Mouse (Mus musculus) kidney, embryonic 16.5 days (tissue): ENCODE results near the gene Mybl2. TPM values are rescaled to one million over a fixed set of nuclear protein-coding genes. Genes with fewer than 3 reads are reported as not detected.

ENCODE experiments used
- ATAC-seq: fragments of 200-750 bp; cut with Nextera tagmentation; 2 replicates; pipeline ENCODE4 v1.8.0; 2017; ENCODE audit warnings: moderate TSS enrichment; ENCODE audit not compliant: low FRiP score, low TSS enrichment
- H3K27ac ChIP-seq: fragments of 300-500 bp; sonication (generic); 2 replicates; pipeline ENCODE4 v1.5.1; 2014; ENCODE audit warnings: low read length
- H3K27me3 ChIP-seq: fragments of 300-500 bp; sonication (generic); 2 replicates; pipeline ENCODE4 v1.6.1; 2014; ENCODE audit warnings: low read length, control low read depth, mixed read lengths; ENCODE audit not compliant: insufficient read depth
- H3K36me3 ChIP-seq: fragments of 300-500 bp; sonication (generic); 2 replicates; pipeline ENCODE4 v1.6.1; 2014; ENCODE audit warnings: low read length, control low read depth, mixed read lengths; ENCODE audit not compliant: insufficient read depth
- H3K4me1 ChIP-seq: fragments of 300-500 bp; sonication (generic); 2 replicates; pipeline ENCODE4 v1.6.1; 2014; ENCODE audit warnings: low read length, control low read depth, mixed read lengths; ENCODE audit not compliant: insufficient read depth
- H3K4me2 ChIP-seq: fragments of 300-500 bp; sonication (generic); replicated peaks from 2 replicates; pipeline ENCODE4 v1.6.1; 2014; ENCODE audit warnings: low read depth, low read length
- H3K4me3 ChIP-seq: fragments of 300-500 bp; sonication (generic); 2 replicates; pipeline ENCODE4 v1.5.1; 2014; ENCODE audit warnings: mild to moderate bottlenecking, low read length
- H3K9ac ChIP-seq: fragments of 300-500 bp; sonication (generic); replicated peaks from 2 replicates; pipeline ENCODE4 v1.6.1; 2014; ENCODE audit warnings: low read length
- H3K9me3 ChIP-seq: fragments of 300-500 bp; sonication (generic); 2 replicates; pipeline ENCODE4 v1.6.1; 2016; ENCODE audit warnings: low read length, control low read depth
- WGBS: fragments of 180-500 bp; shearing (Covaris S2); extraction: QIAGEN DNeasy Blood & Tissue Kit; methylation state at CpG from one replicate; pipeline ENCODE4 v1.1.7; 2014; 5-methylcytosine and 5-hydroxymethylcytosine counted together
- polyA plus RNA-seq: library from polyadenylated mRNA; unstranded; fragments of >200 nt; fragmentation: Nextera tagmentation; extraction: Ambion mirVana; gene quantifications from 2 replicates; pipeline ENCODE4 v1.2.1, GENCODE M21; 2015

Mybl2 gene
- polyA plus RNA-seq, 1 experiment from 2014 or later, result 23.7 TPM

DNA sequence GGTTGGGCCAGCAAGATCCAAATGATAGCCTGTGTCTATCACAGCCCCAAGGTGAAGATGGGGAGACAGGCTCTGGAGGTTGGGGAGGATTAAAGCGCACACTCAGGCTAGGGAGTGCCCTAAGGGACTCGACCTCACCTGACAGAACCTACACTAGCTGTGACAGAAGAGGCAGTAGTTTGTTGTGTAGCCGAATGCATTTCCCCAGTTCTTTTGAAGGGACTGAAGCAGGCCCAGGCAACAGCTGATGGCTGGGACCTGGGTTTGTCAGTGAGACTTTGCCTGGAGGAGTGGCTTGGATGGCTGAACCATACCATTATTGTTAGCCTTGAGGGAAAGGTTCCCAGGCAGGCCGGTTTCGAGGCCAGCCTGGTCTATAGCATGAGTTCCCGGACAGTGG, 30.6 kb downstream of the Mybl2 start:
- no peaks in the 10 kb centered on the region for H3K4me1 ChIP-seq
- no peak overlapping the region for H3K9ac ChIP-seq
- ATAC-seq, result no peak
- no peaks in the 10 kb centered on the region for H3K9me3 ChIP-seq
- peaks cover 3% of the 10 kb centered on the region; the same call in 1 of the 2 replicates for H3K36me3 ChIP-seq
- no peak overlapping the region for H3K4me3 ChIP-seq
- WGBS, result 89% methylated on average over 6 of the region's 6 CpGs
- no peaks in the 10 kb centered on the region for H3K27me3 ChIP-seq
- no peak overlapping the region for H3K4me2 ChIP-seq
- no peak overlapping the region for H3K27ac ChIP-seq

DNA sequence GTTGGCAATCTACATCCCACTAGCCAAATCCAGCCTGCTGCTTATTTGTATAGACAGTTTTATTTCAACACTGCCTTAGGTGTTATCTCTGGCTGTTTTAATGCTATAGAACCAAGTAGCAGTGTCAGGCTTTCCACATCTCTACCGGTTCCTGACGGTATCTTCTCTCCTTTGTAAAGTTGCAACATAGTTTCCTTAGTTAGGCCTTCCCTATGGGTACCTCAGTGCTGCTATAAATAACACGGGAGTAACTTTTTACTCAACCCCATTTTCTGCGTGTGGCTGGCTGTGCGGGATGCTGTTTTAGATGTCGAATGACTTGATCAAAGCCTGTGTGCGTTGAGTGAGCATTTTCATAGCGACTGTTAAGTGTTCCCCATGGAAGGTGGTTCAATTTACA, 32.1 kb downstream of the Mybl2 start:
- no peaks in the 10 kb centered on the region for H3K36me3 ChIP-seq
- no peak overlapping the region for H3K4me2 ChIP-seq
- H3K4me1 ChIP-seq, result no peaks in the 10 kb centered on the region
- H3K9ac ChIP-seq, result no peak overlapping the region
- no peak overlapping the region for H3K4me3 ChIP-seq
- H3K27ac ChIP-seq, result no peak overlapping the region
- WGBS, result 74% methylated on average over 8 of the region's 8 CpGs
- H3K27me3 ChIP-seq, result no peaks in the 10 kb centered on the region
- no peak for ATAC-seq
- no peaks in the 10 kb centered on the region for H3K9me3 ChIP-seq

DNA sequence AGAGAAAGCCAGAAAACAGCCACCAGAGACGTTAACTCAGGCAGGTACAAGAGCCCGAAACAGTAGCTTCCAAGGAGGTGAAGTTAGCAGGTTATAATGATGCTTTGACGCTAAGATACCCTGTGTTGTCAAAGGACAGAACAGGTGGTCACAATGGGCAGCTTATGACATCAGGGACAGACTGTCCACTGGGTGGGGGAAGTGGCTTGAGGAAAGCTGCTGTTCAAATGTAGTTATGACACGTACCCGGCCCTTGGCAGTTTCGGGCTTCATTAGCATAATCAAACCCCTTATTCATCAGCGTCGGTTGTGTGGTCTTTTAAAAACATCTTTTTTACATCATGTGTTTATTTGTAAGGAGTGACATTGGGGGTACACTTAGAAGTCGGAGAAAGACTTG, 33.2 kb downstream of the Mybl2 start, which contains the start of gene Gtsf1l:
Gtsf1l (minus strand) TSS at position 128 of the 400 bp plus-strand sequence.
- WGBS, result 86% methylated on average over 9 of the region's 9 CpGs
- H3K27me3 ChIP-seq, result no peaks in the 10 kb centered on the region

DNA sequence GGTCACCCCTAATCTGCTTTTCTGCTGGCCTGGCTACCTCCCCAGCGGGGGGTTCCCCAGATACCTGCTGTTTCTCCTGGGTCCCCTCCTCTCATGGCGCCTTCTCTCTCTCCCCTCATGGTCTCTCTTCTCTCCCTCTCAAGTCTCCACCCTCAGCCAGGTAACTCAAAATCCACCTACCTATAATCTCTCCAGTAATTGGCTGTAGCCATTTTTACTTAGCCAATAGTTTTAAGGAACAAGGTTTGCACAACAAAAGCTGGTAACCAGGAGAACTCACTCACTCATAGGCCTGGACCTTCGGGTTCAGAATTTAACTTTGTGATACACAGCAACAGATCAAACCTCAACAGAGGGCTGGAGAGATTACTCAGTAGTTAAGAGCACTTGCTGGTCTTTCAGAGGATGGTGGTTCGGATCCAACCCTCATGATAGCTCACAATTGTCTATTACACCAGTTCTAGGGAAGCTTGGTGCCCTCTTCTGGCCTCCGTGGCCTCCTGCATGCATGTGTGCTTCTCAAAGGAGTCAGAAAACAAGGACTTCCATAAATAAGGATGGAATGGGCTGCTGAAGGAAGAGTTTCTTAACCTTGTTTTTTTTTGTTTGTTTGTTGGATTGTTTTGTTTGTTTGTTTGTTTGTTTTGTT, 35.1 kb downstream of the Mybl2 start:
- H3K4me1 ChIP-seq, result no peaks in the 10 kb centered on the region
- H3K36me3 ChIP-seq, result no peaks in the 10 kb centered on the region
- no peak for ATAC-seq
- H3K4me3 ChIP-seq, result no peak overlapping the region
- no peaks in the 10 kb centered on the region for H3K9me3 ChIP-seq
- 78% methylated on average over 5 of the region's 5 CpGs for WGBS
- no peak overlapping the region for H3K27ac ChIP-seq
- no peak overlapping the region for H3K4me2 ChIP-seq
- H3K9ac ChIP-seq, result no peak overlapping the region
- H3K27me3 ChIP-seq, result no peaks in the 10 kb centered on the region

More for the DNA sequence above, 33.2 kb downstream of the Mybl2 start, which contains the start of gene Gtsf1l:
- H3K9me3 ChIP-seq, result no peaks in the 10 kb centered on the region
- no peaks in the 10 kb centered on the region for H3K4me1 ChIP-seq
- H3K4me3 ChIP-seq, result no peak within 1 kb of the TSS
- H3K36me3 ChIP-seq, result no peaks in the 10 kb centered on the region
- H3K27ac ChIP-seq, result no peak within 1 kb of the TSS
- H3K9ac ChIP-seq, result no peak within 1 kb of the TSS
- ATAC-seq, result no peak
- H3K4me2 ChIP-seq, result no peak within 1 kb of the TSS

DNA sequence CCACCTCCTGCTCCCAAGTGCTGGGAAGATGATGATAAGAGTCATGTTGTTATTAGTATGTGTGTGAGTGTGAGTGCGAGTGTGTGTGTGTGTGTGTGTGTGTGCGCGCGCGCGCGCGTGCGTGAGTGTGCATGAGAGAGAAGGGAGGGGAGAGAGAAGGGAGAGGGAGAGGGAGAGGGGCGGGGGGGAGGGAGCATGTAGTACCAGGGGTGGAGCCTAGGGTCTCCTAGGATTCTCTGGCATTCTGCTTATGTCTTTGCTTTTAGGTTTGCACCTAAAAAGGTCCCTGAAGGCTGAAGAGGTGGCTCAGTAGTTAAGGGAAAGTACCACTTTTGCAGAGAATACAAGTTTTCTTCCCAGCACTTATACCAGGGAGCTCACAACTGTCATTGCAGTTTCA, 40.4 kb downstream of the Mybl2 start:
- no peak overlapping the region for H3K4me2 ChIP-seq
- no peaks in the 10 kb centered on the region for H3K4me1 ChIP-seq
- H3K9ac ChIP-seq, result no peak overlapping the region
- H3K4me3 ChIP-seq, result no peak overlapping the region
- H3K36me3 ChIP-seq, result no peaks in the 10 kb centered on the region
- no peak overlapping the region for H3K27ac ChIP-seq
- no peaks in the 10 kb centered on the region for H3K9me3 ChIP-seq
- WGBS, result 92% methylated on average over 10 of the region's 10 CpGs
- H3K27me3 ChIP-seq, result 0 out of 2 replicates have a peak, but pooled peaks cover 7% of the 10 kb centered on the region
- no peak for ATAC-seq

DNA sequence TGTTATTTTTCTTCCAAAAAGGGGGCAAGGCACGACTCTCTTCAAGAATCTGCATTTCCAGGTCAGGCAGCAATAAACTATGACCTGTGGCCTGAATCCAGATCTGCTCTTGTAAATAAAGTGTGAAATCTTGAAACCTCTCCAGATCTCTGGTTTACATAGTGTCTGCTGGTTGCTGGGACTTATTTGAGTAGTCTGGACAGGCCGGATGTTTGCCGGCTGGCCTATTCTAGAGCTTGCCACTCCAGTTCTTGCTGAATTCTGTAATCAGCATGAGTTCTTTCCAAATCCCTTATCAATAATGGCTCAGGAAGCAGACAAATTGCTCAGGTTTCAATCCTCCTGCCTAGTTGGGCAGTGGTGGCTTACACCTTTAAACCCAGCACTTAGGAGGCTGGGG, 41.3 kb downstream of the Mybl2 start:
- no peak for ATAC-seq
- no peaks in the 10 kb centered on the region for H3K9me3 ChIP-seq
- H3K4me2 ChIP-seq, result no peak overlapping the region
- no peak overlapping the region for H3K27ac ChIP-seq
- H3K4me3 ChIP-seq, result no peak overlapping the region
- no peaks in the 10 kb centered on the region for H3K4me1 ChIP-seq
- 54% methylated on average over 3 of the region's 3 CpGs for WGBS
- H3K27me3 ChIP-seq, result 0 out of 2 replicates have a peak, but pooled peaks cover 7% of the 10 kb centered on the region
- no peak overlapping the region for H3K9ac ChIP-seq
- no peaks in the 10 kb centered on the region for H3K36me3 ChIP-seq

DNA sequence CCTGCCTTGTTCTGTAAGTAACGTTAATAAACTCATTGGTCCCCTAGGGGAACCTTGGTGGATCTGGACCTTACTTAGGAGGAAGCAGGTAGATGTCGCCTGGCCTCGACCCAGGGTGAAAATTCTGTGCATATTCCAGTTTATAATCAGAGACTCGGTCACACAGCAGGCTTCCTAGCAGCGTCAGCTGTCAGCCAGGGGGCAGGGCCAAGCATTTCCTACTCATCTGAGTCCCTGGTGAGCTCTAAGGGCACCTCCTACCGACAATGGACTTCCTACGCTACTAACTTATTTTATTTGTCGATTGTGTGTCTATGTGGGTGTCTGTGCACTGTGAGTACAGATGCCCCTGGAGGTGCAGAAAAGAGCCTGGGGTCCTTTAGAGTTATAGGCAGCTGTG, 45.4 kb downstream of the Mybl2 start:
- no peak overlapping the region for H3K4me3 ChIP-seq
- no peak overlapping the region for H3K27ac ChIP-seq
- H3K9ac ChIP-seq, result no peak overlapping the region
- WGBS, result 49% methylated on average over 8 of the region's 8 CpGs
- peaks cover 2% of the 10 kb centered on the region; the same call in 1 of the 2 replicates for H3K4me1 ChIP-seq
- no peaks in the 10 kb centered on the region for H3K9me3 ChIP-seq
- 0 out of 2 replicates have a peak, but pooled peaks cover 10% of the 10 kb centered on the region for H3K27me3 ChIP-seq
- no peak for ATAC-seq
- H3K36me3 ChIP-seq, result no peaks in the 10 kb centered on the region
- H3K4me2 ChIP-seq, result no peak overlapping the region

DNA sequence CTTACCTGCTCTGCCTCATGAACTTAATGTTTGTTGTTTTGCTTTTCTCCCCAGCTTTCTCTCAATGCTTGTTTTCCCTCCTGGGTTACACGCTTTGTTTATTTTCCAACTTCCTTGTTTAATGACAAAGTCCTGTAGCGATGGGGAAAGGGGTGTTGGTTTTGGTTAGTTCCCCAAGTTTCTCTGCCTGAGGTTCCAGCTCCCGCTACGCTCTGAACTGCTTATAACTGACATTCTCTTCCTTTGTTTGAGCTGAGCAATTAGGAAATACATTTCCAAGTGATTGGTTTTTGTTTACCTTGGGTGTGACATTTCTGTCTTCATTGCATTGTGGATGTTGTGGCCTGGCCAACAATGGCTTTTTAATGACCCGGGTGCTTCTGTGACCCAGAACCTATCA, 46.1 kb downstream of the Mybl2 start:
- Histone ChIP-seq H3K4me2 (no peak overlapping the region), H3K4me3 (no peak overlapping the region), H3K9ac (no peak overlapping the region), H3K27ac (no peak overlapping the region), H3K27me3 (0 out of 2 replicates have a peak, but pooled peaks cover 10% of the 10 kb centered on the region), H3K4me1 (peaks cover 2% of the 10 kb centered on the region; the same call in 1 of the 2 replicates), H3K9me3 (no peaks in the 10 kb centered on the region), H3K36me3 (no peaks in the 10 kb centered on the region)
- no peak for ATAC-seq
- 58% methylated on average over 5 of the region's 5 CpGs for WGBS

DNA sequence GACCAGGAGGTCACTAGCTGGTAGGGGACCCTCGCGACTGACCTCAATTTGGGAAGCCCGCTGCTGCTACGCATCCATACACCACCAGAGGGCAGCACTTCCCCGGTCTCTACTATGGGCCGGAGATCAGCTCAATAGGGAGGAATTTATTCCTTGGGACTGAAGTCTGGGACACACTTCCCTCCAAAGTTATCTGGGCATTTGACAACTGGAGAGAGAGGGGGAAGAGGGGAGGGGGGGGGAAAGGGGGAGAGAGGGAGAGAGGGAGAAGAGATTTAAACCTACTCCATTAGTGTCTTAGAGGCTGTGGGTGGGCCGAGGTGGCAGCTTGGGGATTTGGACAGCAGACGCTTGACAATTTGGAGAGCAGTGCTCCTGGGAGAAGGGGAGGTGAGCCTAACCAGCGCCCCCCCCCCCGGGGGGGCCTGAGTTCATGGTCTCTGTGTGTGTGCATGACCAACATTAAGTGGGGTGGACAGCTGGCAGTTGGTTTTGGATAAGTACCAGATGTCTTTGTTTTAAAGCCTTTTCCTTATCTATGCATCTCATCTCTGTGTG, 47.2 kb downstream of the Mybl2 start:
- Histone ChIP-seq H3K27me3 (0 out of 2 replicates have a peak, but pooled peaks cover 10% of the 10 kb centered on the region), H3K4me3 (no peak overlapping the region), H3K27ac (no peak overlapping the region), H3K4me2 (no peak overlapping the region), H3K9ac (no peak overlapping the region), H3K9me3 (no peaks in the 10 kb centered on the region), H3K36me3 (no peaks in the 10 kb centered on the region), H3K4me1 (peaks cover 2% of the 10 kb centered on the region; the same call in 1 of the 2 replicates)
- peak; percentile 25 for ATAC-seq
- 10% methylated on average over 10 of the region's 10 CpGs for WGBS

DNA sequence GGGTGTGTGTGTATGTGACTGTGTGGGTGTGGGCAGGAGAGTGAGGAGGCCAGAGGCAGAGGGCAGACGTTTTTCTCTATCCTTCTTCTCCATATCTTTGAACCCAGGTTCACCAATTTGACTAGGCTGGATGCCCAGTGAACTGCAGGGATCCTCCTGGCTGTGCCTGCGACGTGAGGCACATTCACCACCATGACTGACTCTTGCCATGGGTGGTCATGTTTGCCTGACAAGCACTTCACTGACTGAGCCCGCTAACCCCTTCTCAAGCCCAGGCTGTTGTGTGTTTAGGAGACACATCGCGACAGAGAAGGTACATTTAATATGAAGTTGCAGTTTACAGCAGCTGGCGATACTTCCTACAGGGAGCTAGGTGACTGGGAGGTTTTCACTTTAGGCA, 47.7 kb downstream of the Mybl2 start:
- peaks cover 2% of the 10 kb centered on the region; the same call in 1 of the 2 replicates for H3K4me1 ChIP-seq

More for the DNA sequence above, 47.7 kb downstream of the Mybl2 start:
- ATAC-seq, result no peak
- no peak overlapping the region for H3K4me3 ChIP-seq
- no peak overlapping the region for H3K9ac ChIP-seq
- no peaks in the 10 kb centered on the region for H3K9me3 ChIP-seq
- H3K27me3 ChIP-seq, result 0 out of 2 replicates have a peak, but pooled peaks cover 10% of the 10 kb centered on the region
- no peaks in the 10 kb centered on the region for H3K36me3 ChIP-seq
- no peak overlapping the region for H3K27ac ChIP-seq
- H3K4me2 ChIP-seq, result no peak overlapping the region
- 65% methylated on average over 7 of the region's 7 CpGs for WGBS
